Mouse (Mus musculus): ENCODE results near the gene Rgs12.

DNA sequence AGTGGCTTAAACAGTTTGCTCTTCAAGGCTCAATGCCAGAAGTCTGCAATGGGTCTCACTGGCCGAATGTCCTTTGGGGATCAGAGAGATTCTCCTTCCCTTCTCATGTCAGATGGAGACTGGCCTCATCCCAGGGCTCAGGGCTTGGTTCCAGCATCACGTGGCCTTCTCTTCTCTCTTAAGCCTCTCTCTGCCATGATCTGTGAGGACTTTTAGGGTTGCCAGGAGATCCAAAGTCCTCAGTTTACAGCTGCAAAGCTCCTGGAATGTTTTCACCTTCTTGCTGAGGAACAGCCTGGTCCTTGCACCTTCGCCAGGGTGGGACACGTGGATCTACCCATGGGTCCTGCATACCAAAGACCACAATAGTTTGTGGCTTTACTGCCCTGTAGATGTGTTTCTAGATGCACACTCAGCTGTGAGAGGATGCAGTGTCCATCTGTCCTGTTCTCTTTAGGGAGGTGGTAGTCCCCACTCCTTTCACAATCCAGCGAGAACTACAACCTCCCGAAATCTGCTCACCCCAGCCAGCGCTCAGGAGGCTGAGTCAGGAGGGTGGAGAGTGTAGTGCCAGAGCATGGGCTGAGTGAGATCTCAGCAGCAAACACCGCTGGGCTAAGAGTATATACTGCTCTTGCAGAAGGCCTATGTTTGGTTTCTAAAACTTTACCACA, 2.1 kb downstream of the Rgs12 start:
- TF ChIP-seq GATA1 (IDR thresholded peaks at IDR 0.05; ENCODE audit: low read length): no peak
- TF ChIP-seq TAL1 (IDR thresholded peaks at IDR 0.05; ENCODE audit: low read length): no peak
